Mouse (Mus musculus) CH12.LX (cell line): ENCODE data around the gene Itga9.

ENCODE experiments used
- CTCF ChIP-seq, 2 experiments: IDR thresholded peaks in 1 of 2; conservative IDR thresholded peaks in 1 of 2; 2 replicates each; pipeline ENCODE4 v1.5.1; 2011 to 2012; ENCODE audit warnings: low read depth in 2 of 2, low read length in 2 of 2, improper control_type of control experiment in 1 of 2, inconsistent platforms in 1 of 2, mild to moderate bottlenecking in 1 of 2, moderate library complexity in 1 of 2
- EP300 ChIP-seq: IDR thresholded peaks from 2 replicates; pipeline ENCODE4 v1.6.1; 2011; ENCODE audit warnings: low read length, improper control_type of control experiment
- JUN ChIP-seq: IDR thresholded peaks from 2 replicates; pipeline ENCODE4 v1.6.1; 2011; ENCODE audit warnings: low read depth, mild to moderate bottlenecking, low read length, improper control_type of control experiment, moderate library complexity; ENCODE audit not compliant: insufficient read depth
- JUND ChIP-seq: conservative IDR thresholded peaks from 2 replicates; pipeline ENCODE4 v1.6.1; 2011; ENCODE audit warnings: low read depth, low read length, improper control_type of control experiment
- NELFE ChIP-seq: IDR thresholded peaks from 2 replicates; pipeline ENCODE4 v1.6.1; 2011; ENCODE audit warnings: low read depth, low read length, improper control_type of control experiment
- NRF1 ChIP-seq: IDR thresholded peaks from 2 replicates; pipeline ENCODE4 v1.6.1; 2014; ENCODE audit warnings: low read depth, mild to moderate bottlenecking, inconsistent platforms, low read length, improper control_type of control experiment, moderate library complexity
- PAX5 ChIP-seq: IDR thresholded peaks from 2 replicates; pipeline ENCODE4 v1.6.1; 2012; ENCODE audit warnings: low read length, inconsistent platforms, mixed read lengths
- USF2 ChIP-seq: conservative IDR thresholded peaks from 2 replicates; pipeline ENCODE4 v1.6.1; 2011; ENCODE audit warnings: low read depth, low read length, improper control_type of control experiment
- ZMIZ1 ChIP-seq: IDR thresholded peaks from 2 replicates; pipeline ENCODE4 v1.6.1; 2012; ENCODE audit warnings: low read depth, mild to moderate bottlenecking, inconsistent platforms, low read length, improper control_type of control experiment
- ZNF384 ChIP-seq: IDR thresholded peaks from 2 replicates; pipeline ENCODE4 v1.6.1; 2012; ENCODE audit warnings: low read depth, low read length, improper control_type of control experiment, inconsistent platforms

DNA sequence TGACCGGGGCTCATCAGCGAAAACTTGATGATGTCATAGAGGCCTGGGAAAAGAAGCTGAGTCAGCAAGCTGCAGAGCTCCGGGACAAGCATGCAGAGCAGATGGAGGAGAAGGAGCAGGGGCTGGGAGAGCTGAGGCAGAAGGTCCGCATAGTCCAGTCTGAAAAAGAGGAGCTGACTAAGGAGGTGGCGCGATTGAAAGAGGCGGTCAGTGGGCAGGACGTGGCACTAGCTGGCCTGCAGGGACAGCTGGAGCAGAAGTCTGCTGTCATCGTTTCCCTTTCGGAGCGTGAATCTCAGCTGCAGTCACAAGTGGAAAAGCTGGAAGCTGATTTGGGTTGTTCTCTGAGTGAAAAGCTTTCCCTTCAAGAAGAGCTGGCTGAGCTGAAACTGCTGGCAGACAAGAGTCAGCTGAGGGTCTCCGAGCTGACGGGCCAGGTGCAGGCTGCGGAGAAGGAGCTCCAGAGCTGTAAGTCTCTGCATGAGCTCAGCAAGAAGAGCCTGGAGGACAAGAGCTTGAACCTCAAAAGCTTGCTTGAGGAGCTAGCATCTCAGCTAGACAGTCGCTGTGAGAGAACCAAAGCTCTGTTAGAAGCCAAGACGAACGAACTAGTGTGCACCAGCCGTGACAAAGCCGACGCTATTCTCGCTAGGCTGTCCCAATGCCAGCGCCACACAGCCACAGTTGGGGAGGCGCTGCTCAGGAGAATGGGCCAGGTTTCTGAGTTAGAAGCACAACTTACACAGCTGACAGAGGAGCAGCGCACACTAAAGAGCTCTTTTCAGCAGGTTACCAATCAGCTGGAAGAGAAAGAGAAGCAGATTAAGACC, 49.3 kb upstream of the Itga9 start:
- TF ChIP-seq JUN (no peak), CTCF (conservative IDR thresholded peaks at IDR 0.05 in 1 of 2, IDR thresholded peaks at IDR 0.05 in 1 of 2; ENCODE audit: low read depth in 2 of 2, low read length in 2 of 2) (no peak), EP300 (no peak), ZMIZ1 (no peak), NELFE (no peak), ZNF384 (no peak), NRF1 (no peak), JUND (no peak), USF2 (no peak), PAX5 (no peak)
